In the genomic region with DNA sequence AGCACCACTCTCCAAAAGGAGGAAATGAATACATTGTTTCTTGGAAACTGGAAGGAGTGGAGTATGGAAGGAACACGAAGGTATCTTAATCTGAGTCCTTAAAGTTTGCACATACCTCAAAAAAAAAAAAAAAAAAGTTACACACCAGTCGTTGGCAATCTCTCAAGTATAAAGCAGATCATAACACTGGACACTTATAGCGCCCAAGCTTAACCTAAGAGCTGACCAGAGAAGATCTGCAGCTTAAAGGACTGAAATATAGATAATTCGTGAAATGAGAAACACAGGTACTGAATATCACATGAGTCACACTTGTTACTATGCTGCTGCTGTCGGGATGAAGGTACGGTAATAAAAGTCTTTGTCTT, we compare ENCODE assay signal across 7 mouse cellular contexts. TPM values are rescaled to one million over a fixed set of nuclear protein-coding genes. Genes with fewer than 3 reads are reported as not detected.
DNase-seq lines count a peak whose midpoint lies in the region; ATAC-seq and TF ChIP-seq lines count a peak whose summit lies in the region.

No protein-coding gene starts in this region.

- H3K4me1 ChIP-seq in lung, postnatal 0 days (ENCODE audit: insufficient read depth, low read depth, low read length) = peaks cover 8% of the 10 kb centered on the region; the same call in 1 of the 2 replicates
- no peaks in the 10 kb centered on the region for H3K4me1 ChIP-seq in embryonic fibroblast, embryonic 13.5 days (ENCODE audit: control insufficient read depth, insufficient read depth, low read length)
- peaks cover 9% of the 10 kb centered on the region for H3K4me1 ChIP-seq in limb, embryonic 12.5 days (replicated peaks)
- 0 out of 2 replicates have a peak, but pooled peaks cover 5% of the 10 kb centered on the region for H3K4me1 ChIP-seq in stomach, embryonic 14.5 days (ENCODE audit: control insufficient read depth, insufficient read depth, low read length)

- ATAC-seq in lung, postnatal 0 days = peak; percentile 0; the same call in 1 of the 2 replicates
- peak; percentile 15; the same call in 1 of the 2 replicates for ATAC-seq in limb, embryonic 12.5 days (ENCODE audit: insufficient number of reproducible peaks, insufficient read depth, low FRiP score, low TSS enrichment, low read depth)
- no peak for ATAC-seq in stomach, embryonic 14.5 days (ENCODE audit: insufficient number of reproducible peaks, insufficient read depth, low FRiP score, low read depth)

- TF ChIP-seq POLR2A in embryonic fibroblast, embryonic 13.5 days (IDR thresholded peaks at IDR 0.05; ENCODE audit: low read depth, low read length) = no peak

- no peak for TF ChIP-seq EP300 in lung, postnatal 0 days (IDR thresholded peaks at IDR 0.05)

- no peak for TF ChIP-seq CTCF in lung, postnatal 0 days (IDR thresholded peaks at IDR 0.05)
- no peak for TF ChIP-seq CTCF in embryonic fibroblast, embryonic 13.5 days (IDR thresholded peaks at IDR 0.05; ENCODE audit: borderline replicate concordance, insufficient read depth, low read length)

- under 1% methylated on average over 6 of the region's 6 CpGs for WGBS in lung, postnatal 0 days
- 10% methylated on average over 6 of the region's 6 CpGs for WGBS in limb, embryonic 12.5 days
- WGBS in stomach, embryonic 14.5 days = 4% methylated on average over 6 of the region's 6 CpGs

- H3K4me3 ChIP-seq in lung, postnatal 0 days (ENCODE audit: low read depth, low read length) = peak overlapping the region; percentile 63
- H3K4me3 ChIP-seq in embryonic fibroblast, embryonic 13.5 days (ENCODE audit: insufficient read depth, low read length) = peak overlapping the region; percentile 45
- H3K4me3 ChIP-seq in limb, embryonic 12.5 days (replicated peaks) = peak overlapping the region; percentile 69
- H3K4me3 ChIP-seq in stomach, embryonic 14.5 days (ENCODE audit: low read depth, low read length) = peak overlapping the region; percentile 49

- no peak for DNase-seq in lung, postnatal 0 days (ENCODE audit: low spot score)
- DNase-seq in lung, postnatal 25 days (ENCODE audit: low spot score) = no peak
- no peak for DNase-seq in T-cell, adult 2 months (ENCODE audit: low spot score)
- no peak for DNase-seq in adrenal gland, adult (ENCODE audit: inconsistent age in 2 of 2, low spot score in 1 of 2)

- no peaks in the 10 kb centered on the region for H3K9me3 ChIP-seq in lung, postnatal 0 days (ENCODE audit: low read length)
- no peaks in the 10 kb centered on the region for H3K9me3 ChIP-seq in limb, embryonic 12.5 days
- no peaks in the 10 kb centered on the region for H3K9me3 ChIP-seq in stomach, embryonic 14.5 days (ENCODE audit: control insufficient read depth, low read depth, low read length)

- H3K27ac ChIP-seq in lung, postnatal 0 days (ENCODE audit: low read length) = peak overlapping the region; percentile 87
- peak overlapping the region; percentile 80 for H3K27ac ChIP-seq in embryonic fibroblast, embryonic 13.5 days (ENCODE audit: insufficient read depth, low read length)
- H3K27ac ChIP-seq in limb, embryonic 12.5 days = peak overlapping the region; percentile 92
- H3K27ac ChIP-seq in stomach, embryonic 14.5 days (ENCODE audit: low read length) = peak overlapping the region; percentile 88

- no peaks in the 10 kb centered on the region for H3K36me3 ChIP-seq in lung, postnatal 0 days (ENCODE audit: insufficient read depth, low read length)
- peaks cover 12% of the 10 kb centered on the region for H3K36me3 ChIP-seq in limb, embryonic 12.5 days
- H3K36me3 ChIP-seq in stomach, embryonic 14.5 days (ENCODE audit: control insufficient read depth, insufficient read depth, low read length) = peaks cover 10% of the 10 kb centered on the region; the same call in 1 of the 2 replicates

- H3K27me3 ChIP-seq in lung, postnatal 0 days (replicated peaks; ENCODE audit: insufficient read depth, low read length) = no peaks in the 10 kb centered on the region
- H3K27me3 ChIP-seq in limb, embryonic 12.5 days = no peaks in the 10 kb centered on the region
- H3K27me3 ChIP-seq in stomach, embryonic 14.5 days (ENCODE audit: control insufficient read depth, insufficient read depth, low read length) = no peaks in the 10 kb centered on the region

- H3K4me2 ChIP-seq in lung, postnatal 0 days (replicated peaks; ENCODE audit: low read depth, low read length) = peak overlapping the region; percentile 77
- peak overlapping the region; percentile 75 for H3K4me2 ChIP-seq in limb, embryonic 12.5 days
- peak overlapping the region; percentile 69 for H3K4me2 ChIP-seq in stomach, embryonic 14.5 days (replicated peaks; ENCODE audit: low read depth, low read length)

- peak overlapping the region; percentile 77 for H3K9ac ChIP-seq in lung, postnatal 0 days (replicated peaks; ENCODE audit: low read depth)
- H3K9ac ChIP-seq in limb, embryonic 12.5 days (replicated peaks) = peak overlapping the region; percentile 76
- peak overlapping the region; percentile 66 for H3K9ac ChIP-seq in stomach, embryonic 14.5 days (replicated peaks; ENCODE audit: low read depth, low read length)

RNA-seq across cellular contexts. Expression of a gene that starts 0.6 kb away (rescaled TPM):
- 11.2 and 12.4 TPM in 2 replicates for polyA plus RNA-seq in lung, postnatal 0 days (2015; fragmentation: Nextera tagmentation; extraction: Ambion mirVana)
- polyA plus RNA-seq in embryonic fibroblast, embryonic 13.5 days (2011; ENCODE audit: insufficient read length, low read depth, missing spikeins) = 30.4 and 32.7 TPM in 2 replicates
- polyA plus RNA-seq in limb, embryonic 12.5 days (2016; fragmentation: Nextera tagmentation; extraction: Ambion mirVana) = 34.2 TPM in 2 replicates
- polyA plus RNA-seq in stomach, embryonic 14.5 days (2014; fragmentation: Nextera tagmentation; extraction: Ambion mirVana) = 29.0 and 31.3 TPM in 2 replicates

RNA-seq across cellular contexts. Expression of a gene that starts 28.9 kb away (rescaled TPM):
- polyA plus RNA-seq in lung, postnatal 0 days (2015; fragmentation: Nextera tagmentation; extraction: Ambion mirVana) = 1.2 and 1.6 TPM in 2 replicates
- polyA plus RNA-seq in embryonic fibroblast, embryonic 13.5 days (2011; ENCODE audit: insufficient read length, low read depth, missing spikeins) = 0.37 and 1.7 TPM in 2 replicates
- polyA plus RNA-seq in limb, embryonic 12.5 days (2016; fragmentation: Nextera tagmentation; extraction: Ambion mirVana) = 35.1 and 38.9 TPM in 2 replicates
- 6.4 and 7.9 TPM in 2 replicates for polyA plus RNA-seq in stomach, embryonic 14.5 days (2014; fragmentation: Nextera tagmentation; extraction: Ambion mirVana)
